Mouse (Mus musculus) heart, adult 2 months (tissue): ENCODE data around the gene Gm20388. TPM values are rescaled to one million over a fixed set of nuclear protein-coding genes. Genes with fewer than 3 reads are reported as not detected.
A peak's percentile ranks its signal among the peaks of the same experiment; 100 is the strongest.

Experiments used
- DNase-seq, 2 experiments: peaks; one replicate each; pipeline ENCODE4 v3.0.0; 2021
- H3K27ac ChIP-seq: fragments of 200-600 bp; 2 replicates; pipeline ENCODE4 v1.8.1; 2022
- H3K27me3 ChIP-seq: fragments of 200-500 bp; 2 replicates; pipeline ENCODE4 v1.6.1; 2012; ENCODE audit warnings: mild to moderate bottlenecking, low read length, inconsistent platforms, mixed read lengths; ENCODE audit not compliant: control insufficient read depth, insufficient read depth
- H3K36me3 ChIP-seq: fragments of 200-500 bp; 2 replicates; pipeline ENCODE4 v1.6.1; 2012; ENCODE audit warnings: low read length, inconsistent platforms; ENCODE audit not compliant: control insufficient read depth, insufficient read depth
- H3K4me1 ChIP-seq: fragments of 200-500 bp; 2 replicates; pipeline ENCODE4 v1.6.1; 2011; ENCODE audit warnings: low read length; ENCODE audit not compliant: control insufficient read depth, insufficient read depth
- H3K4me3 ChIP-seq: fragments of 200-600 bp; 2 replicates; pipeline ENCODE4 v1.8.1; 2022
- H3K79me2 ChIP-seq: fragments of 200-500 bp; replicated peaks from 2 replicates; pipeline ENCODE4 v1.6.1; 2012; ENCODE audit warnings: mild to moderate bottlenecking, inconsistent platforms, low read length, moderate library complexity, mixed read lengths; ENCODE audit not compliant: control insufficient read depth, insufficient read depth
- H3K9ac ChIP-seq: fragments of 200-500 bp; 2 replicates; pipeline ENCODE4 v1.6.1; 2012; ENCODE audit warnings: low read depth, mild to moderate bottlenecking, control low read depth, inconsistent platforms, low read length, mixed read lengths
- CTCF ChIP-seq: fragments of 200-600 bp; IDR thresholded peaks from 2 replicates; pipeline ENCODE4 v1.8.1; 2022; ENCODE audit warnings: antibody characterized with exemption, mild to moderate bottlenecking, moderate library complexity
- EP300 ChIP-seq: fragments of 200-500 bp; IDR thresholded peaks from 2 replicates; pipeline ENCODE4 v1.6.1; 2011; ENCODE audit warnings: low read depth, low read length, control low read depth; ENCODE audit not compliant: insufficient read depth
- POLR2A ChIP-seq: fragments of 200-500 bp; IDR thresholded peaks from 2 replicates; pipeline ENCODE4 v1.6.1; 2011; ENCODE audit warnings: mild to moderate bottlenecking, low read depth, low read length, control low read depth; ENCODE audit not compliant: insufficient read depth
- WGBS: fragments of 180-500 bp; shearing (Covaris S2); methylation state at CpG from one replicate; pipeline ENCODE4 v1.1.7; 2018; 5-methylcytosine and 5-hydroxymethylcytosine counted together
- intact Hi-C: fragments of 180-260 bp; cut with DNase I; formaldehyde crosslinking; loops from one replicate; pipeline ENCODE4 v1.15.1; 2025
- polyA plus RNA-seq: library from polyadenylated mRNA; depleted of rRNA; stranded (reverse); fragments of >200 nt; gene quantifications from 2 replicates; pipeline ENCODE4 v1.2.3, GENCODE M21; 2012
- total RNA-seq, 2 experiments: library from RNA; stranded (reverse); gene quantifications; 2 replicates each; pipeline ENCODE4 v1.2.3; 2021

Gm20388 gene
- total and polyA plus RNA-seq, 3 experiments: 1.8 to 32.3 TPM; not detected in 1

DNA sequence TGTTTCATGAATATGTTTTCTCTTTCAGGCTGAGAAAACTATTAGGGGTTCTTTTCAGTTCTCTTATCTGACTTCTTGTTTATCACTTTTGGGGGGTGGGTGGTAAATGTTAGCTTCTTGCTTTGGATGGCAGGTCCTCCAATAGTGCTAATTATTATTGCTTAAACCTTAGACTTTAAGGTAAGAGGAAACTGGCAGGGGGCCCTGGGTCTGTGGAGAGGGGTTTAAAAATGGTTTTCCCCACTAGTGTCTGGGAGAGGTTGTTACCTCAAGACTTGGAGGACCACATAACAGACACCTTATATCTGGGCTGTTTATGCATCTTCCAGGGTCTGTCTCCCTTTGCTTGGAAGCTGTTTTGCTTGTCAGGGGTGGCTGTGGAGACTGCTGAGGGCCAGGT, 2041.5 kb downstream of the Gm20388 start:
- Histone ChIP-seq H3K4me1 (peaks cover 13% of the 10 kb centered on the region), H3K4me3 (no peak overlapping the region)

DNA sequence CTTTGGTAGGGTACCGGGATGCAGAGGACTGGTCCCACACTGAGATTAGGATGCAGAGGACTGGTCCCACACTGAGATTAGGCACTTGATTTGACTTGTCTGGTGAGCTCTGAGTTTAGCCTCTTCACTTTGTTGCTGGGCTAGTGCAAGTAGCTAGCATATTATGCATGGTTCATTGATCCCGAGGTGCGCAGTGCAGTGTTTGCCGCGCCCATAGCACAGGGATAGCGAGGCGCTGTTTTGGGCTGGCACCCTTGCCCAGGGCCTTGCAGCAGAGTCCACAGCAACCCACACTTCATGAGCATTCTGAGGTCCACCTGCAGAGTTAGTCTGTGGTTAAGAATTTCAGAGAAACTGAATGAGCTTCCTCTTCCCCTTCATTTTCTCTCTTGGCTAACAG, 2042.2 kb downstream of the Gm20388 start:
- H3K27ac ChIP-seq: no peak overlapping the region
- WGBS: 93% methylated on average over 7 of the region's 7 CpGs
- H3K4me3 ChIP-seq: no peak overlapping the region
- no peak overlapping the region for H3K9ac ChIP-seq
- DNase-seq: no peak
- no peaks in the 10 kb centered on the region for H3K27me3 ChIP-seq
- intact Hi-C loops: no loop called here
- H3K36me3 ChIP-seq: peaks cover 4% of the 10 kb centered on the region; the same call in 1 of the 2 replicates
- no peak for TF ChIP-seq CTCF
- no peak for TF ChIP-seq POLR2A
- TF ChIP-seq EP300: no peak
- H3K79me2 ChIP-seq: no peaks in the 10 kb centered on the region; the same call in none of the 2 replicates
- peaks cover 14% of the 10 kb centered on the region for H3K4me1 ChIP-seq

More for the DNA sequence above, 2041.5 kb downstream of the Gm20388 start:
- H3K36me3 ChIP-seq: peaks cover 2% of the 10 kb centered on the region; the same call in 1 of the 2 replicates
- TF ChIP-seq CTCF (no peak), POLR2A (no peak), EP300 (no peak)
- H3K27me3 ChIP-seq: no peaks in the 10 kb centered on the region
- DNase-seq: no peak
- H3K27ac ChIP-seq: no peak overlapping the region
- no peaks in the 10 kb centered on the region; the same call in 1 of the 2 replicates for H3K79me2 ChIP-seq
- intact Hi-C loops: no loop called here
- H3K9ac ChIP-seq: no peak overlapping the region

DNA sequence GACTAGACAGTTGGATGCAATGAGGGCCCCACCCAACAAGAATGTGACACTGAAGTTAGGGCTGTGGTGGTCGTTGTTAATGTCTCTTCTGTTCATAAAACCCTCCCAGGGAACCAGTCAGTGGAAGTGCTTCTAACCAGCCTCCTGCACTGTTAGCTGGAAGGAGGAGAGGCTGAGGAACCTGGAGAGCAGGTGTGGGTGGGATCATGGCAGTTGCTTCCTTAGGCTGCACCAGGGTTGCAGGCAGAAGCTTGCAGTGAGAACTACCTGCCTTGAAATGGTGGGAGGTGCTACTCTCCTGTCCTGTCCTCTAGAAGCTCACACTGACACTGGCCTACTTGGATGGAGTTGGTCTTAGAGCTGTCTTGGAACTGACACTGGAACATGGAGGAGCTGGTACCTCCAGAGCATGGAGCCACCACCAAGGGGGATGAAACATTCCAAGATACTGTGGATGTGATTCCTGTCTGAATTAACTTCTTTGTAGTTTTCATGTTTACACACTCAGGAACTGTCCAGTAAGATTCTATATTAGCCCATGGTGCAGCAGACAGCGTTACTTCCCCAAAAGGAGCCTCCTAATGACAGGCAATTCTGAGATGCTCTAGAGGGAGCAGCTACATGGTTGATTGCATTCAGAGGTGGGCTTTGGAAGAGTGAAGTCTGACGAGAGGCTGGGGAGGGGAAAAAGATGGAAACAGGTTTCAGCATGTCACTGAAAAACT, 2043.3 kb downstream of the Gm20388 start:
- Histone ChIP-seq H3K79me2 (peaks cover 2% of the 10 kb centered on the region), H3K4me3 (no peak overlapping the region), H3K36me3 (peaks cover 4% of the 10 kb centered on the region; the same call in 1 of the 2 replicates), H3K4me1 (peaks cover 7% of the 10 kb centered on the region), H3K27me3 (no peaks in the 10 kb centered on the region), H3K27ac (no peak overlapping the region), H3K9ac (no peak overlapping the region)
- no peak for DNase-seq
- TF ChIP-seq CTCF (no peak), EP300 (no peak), POLR2A (no peak)
- WGBS: 64% methylated on average over 3 of the region's 3 CpGs
- intact Hi-C loops: no loop called here

DNA sequence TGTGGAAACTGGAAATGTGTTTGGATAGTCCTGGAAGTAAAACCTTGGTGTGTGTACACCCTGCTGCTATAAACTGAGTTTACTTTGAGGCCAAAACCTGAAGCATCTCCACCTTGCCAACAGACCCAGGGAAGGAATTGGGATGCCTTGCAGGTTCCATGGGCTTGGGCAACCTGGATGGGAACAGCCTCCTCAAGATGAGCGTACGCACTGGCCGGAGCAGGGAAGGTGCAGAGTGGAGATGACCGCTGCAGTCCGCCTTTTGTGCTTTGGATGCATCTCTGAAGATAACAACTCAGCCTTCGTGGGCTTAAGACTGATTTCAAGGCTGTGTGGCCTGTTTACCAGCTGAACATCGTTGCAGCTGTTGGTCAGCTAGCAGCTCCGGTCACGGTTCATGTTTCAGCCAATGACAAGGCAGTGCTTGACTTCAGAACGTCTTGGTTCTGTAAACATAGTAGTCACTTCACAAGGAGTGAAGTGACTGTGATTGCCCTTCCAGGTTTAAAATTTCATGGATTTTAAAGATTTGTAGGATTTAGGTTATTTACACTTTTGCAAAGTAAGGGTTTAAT, 2044.4 kb downstream of the Gm20388 start:
- 80% methylated on average over 10 of the region's 10 CpGs for WGBS
- Histone ChIP-seq H3K4me3 (no peak overlapping the region), H3K9ac (no peak overlapping the region), H3K36me3 (peaks cover 4% of the 10 kb centered on the region; the same call in 1 of the 2 replicates), H3K79me2 (peaks cover 5% of the 10 kb centered on the region), H3K27ac (no peak overlapping the region), H3K4me1 (peaks cover 5% of the 10 kb centered on the region), H3K27me3 (no peaks in the 10 kb centered on the region)
- no peak for DNase-seq
- TF ChIP-seq CTCF (no peak), EP300 (no peak), POLR2A (no peak)
- intact Hi-C loops: no loop called here

DNA sequence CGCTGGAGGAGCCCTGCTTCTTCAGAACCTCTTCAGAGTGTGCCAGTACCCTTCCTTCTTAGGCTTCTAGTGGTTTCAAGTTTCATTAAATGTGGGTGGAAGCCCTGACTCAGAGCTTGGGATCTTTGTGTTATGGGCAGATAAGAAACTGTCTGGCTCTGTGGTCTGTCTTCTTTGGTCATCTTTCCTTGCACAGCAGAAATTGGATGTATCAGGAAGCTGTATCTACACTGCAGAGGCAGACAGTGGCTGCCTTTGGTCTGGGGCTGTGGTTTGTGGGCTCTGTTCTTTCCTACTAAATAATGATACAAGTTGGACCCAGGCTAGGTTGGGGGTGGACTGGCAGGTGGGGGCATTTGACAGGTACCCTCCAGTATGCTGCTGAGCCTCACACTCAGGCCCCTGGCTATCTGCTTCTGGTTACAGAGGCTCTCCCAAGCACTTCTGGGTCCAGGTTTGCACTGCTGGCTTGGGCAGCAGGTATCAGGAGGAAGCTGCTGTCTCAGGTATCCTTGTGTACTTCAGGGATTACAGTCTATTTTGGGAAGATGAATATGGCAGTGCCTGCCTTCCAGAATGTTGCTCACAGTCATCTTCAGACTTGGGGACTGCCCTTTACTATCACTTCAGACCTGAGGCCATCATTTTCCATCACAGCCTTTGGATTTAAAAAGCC, 2045.3 kb downstream of the Gm20388 start:
- DNase-seq: no peak
- intact Hi-C loops: no loop called here
- Histone ChIP-seq H3K79me2 (peaks cover 5% of the 10 kb centered on the region), H3K36me3 (peaks cover 4% of the 10 kb centered on the region; the same call in 1 of the 2 replicates), H3K4me1 (peaks cover 5% of the 10 kb centered on the region), H3K9ac (no peak overlapping the region), H3K27me3 (no peaks in the 10 kb centered on the region), H3K4me3 (no peak overlapping the region), H3K27ac (no peak overlapping the region)
- TF ChIP-seq CTCF (no peak), EP300 (no peak), POLR2A (0 out of 2 replicates have a peak, but pooled peaks have one; percentile 11)
- 49% methylated on average over 1 of the region's 1 CpGs for WGBS
